Mouse (Mus musculus) embryonic facial prominence, embryonic 11.5 days (tissue): ENCODE data around the gene Pxk. TPM values are rescaled to one million over a fixed set of nuclear protein-coding genes. Genes with fewer than 3 reads are reported as not detected.

ENCODE experiments used
- ATAC-seq: fragments of 200-750 bp; cut with Nextera tagmentation; replicated peaks from 2 replicates; pipeline ENCODE4 v1.8.0; 2017; ENCODE audit warnings: low read depth; ENCODE audit not compliant: insufficient number of reproducible peaks, low FRiP score, low TSS enrichment
- DNase-seq: peaks from one replicate; pipeline ENCODE4 v3.0.0-alpha.2; 2015; ENCODE audit warnings: low spot score
- H3K27ac ChIP-seq: fragments of 300-500 bp; sonication (generic); replicated peaks from 2 replicates; pipeline ENCODE4 v1.5.1; 2014; ENCODE audit warnings: mild to moderate bottlenecking, low read depth, low read length, control low read depth
- H3K27me3 ChIP-seq: fragments of 300-500 bp; sonication (generic); 2 replicates; pipeline ENCODE4 v1.6.1; 2014; ENCODE audit warnings: mild to moderate bottlenecking, low read length, moderate library complexity, mixed read lengths; ENCODE audit not compliant: control insufficient read depth, insufficient read depth
- H3K36me3 ChIP-seq: fragments of 300-500 bp; sonication (generic); replicated peaks from 2 replicates; pipeline ENCODE4 v1.6.1; 2014; ENCODE audit warnings: low read depth, mild to moderate bottlenecking, low read length, moderate library complexity, mixed read lengths; ENCODE audit not compliant: control insufficient read depth, insufficient read depth
- H3K4me1 ChIP-seq: fragments of 300-500 bp; sonication (generic); 2 replicates; pipeline ENCODE4 v1.6.1; 2014; ENCODE audit warnings: low read length, mixed read lengths; ENCODE audit not compliant: control insufficient read depth, insufficient read depth
- H3K4me2 ChIP-seq: fragments of 300-500 bp; sonication (generic); 2 replicates; pipeline ENCODE4 v1.6.1; 2014; ENCODE audit warnings: low read depth, mild to moderate bottlenecking, control low read depth, low read length, moderate library complexity
- H3K4me3 ChIP-seq: fragments of 300-500 bp; sonication (generic); 2 replicates; pipeline ENCODE4 v1.5.1; 2014; ENCODE audit warnings: low read depth, low read length, control low read depth
- H3K9ac ChIP-seq: fragments of 300-500 bp; sonication (generic); replicated peaks from 2 replicates; pipeline ENCODE4 v1.6.1; 2014; ENCODE audit warnings: mild to moderate bottlenecking, control low read depth, low read length
- H3K9me3 ChIP-seq: fragments of 300-500 bp; sonication (generic); replicated peaks from 2 replicates; pipeline ENCODE4 v1.6.1; 2016; ENCODE audit warnings: mild to moderate bottlenecking, low read length, inconsistent platforms, mixed read lengths; ENCODE audit not compliant: control insufficient read depth
- WGBS: fragments of 180-500 bp; shearing (Covaris S2); extraction: QIAGEN DNeasy Blood & Tissue Kit; methylation state at CpG from one replicate; pipeline ENCODE4 v1.1.7; 2014; 5-methylcytosine and 5-hydroxymethylcytosine counted together
- polyA plus RNA-seq: library from polyadenylated mRNA; unstranded; fragments of >200 nt; fragmentation: Nextera tagmentation; extraction: Ambion mirVana; gene quantifications from 2 replicates; pipeline ENCODE4 v1.2.1, GENCODE M21; 2014

Gene Pxk
- polyA plus RNA-seq, 1 experiment from 2014 or later: 23.4 TPM

GRCm38 (mm10) chr14:8108976-8109375 is 11.0 kb downstream of the Pxk start:
- Histone ChIP-seq H3K27me3 (no peaks in the 10 kb centered on the region), H3K4me2 (no peak overlapping the region), H3K4me1 (no peaks in the 10 kb centered on the region), H3K9me3 (no peaks in the 10 kb centered on the region), H3K27ac (no peak overlapping the region), H3K36me3 (no peaks in the 10 kb centered on the region), H3K9ac (no peak overlapping the region), H3K4me3 (no peak overlapping the region)
- ATAC-seq (no peak), DNase-seq (no peak)
- WGBS: 91% methylated on average over 1 of the region's 1 CpGs

GRCm38 (mm10) chr14:8111545-8111944 is 13.5 kb downstream of the Pxk start:
- H3K9ac ChIP-seq: no peak overlapping the region

GRCm38 (mm10) chr14:8112036-8112435 is 14.0 kb downstream of the Pxk start:
- ATAC-seq (no peak), DNase-seq (no peak)
- WGBS: 84% methylated on average over 8 of the region's 8 CpGs
- Histone ChIP-seq H3K9ac (no peak overlapping the region), H3K4me2 (no peak overlapping the region), H3K27me3 (no peaks in the 10 kb centered on the region), H3K4me3 (no peak overlapping the region), H3K36me3 (no peaks in the 10 kb centered on the region), H3K27ac (no peak overlapping the region), H3K9me3 (no peaks in the 10 kb centered on the region), H3K4me1 (no peaks in the 10 kb centered on the region)

More at GRCm38 (mm10) chr14:8111545-8111944, 13.5 kb downstream of the Pxk start:
- no peak for DNase-seq
- no peak overlapping the region for H3K4me2 ChIP-seq
- no peaks in the 10 kb centered on the region for H3K36me3 ChIP-seq
- H3K27me3 ChIP-seq: no peaks in the 10 kb centered on the region
- ATAC-seq: no peak
- WGBS: 85% methylated on average over 6 of the region's 6 CpGs
- H3K27ac ChIP-seq: no peak overlapping the region
- H3K9me3 ChIP-seq: no peaks in the 10 kb centered on the region
- H3K4me1 ChIP-seq: no peaks in the 10 kb centered on the region
- H3K4me3 ChIP-seq: no peak overlapping the region

- 92% methylated on average over 2 of the region's 2 CpGs for WGBS
- Histone ChIP-seq H3K9ac (no peak overlapping the region), H3K9me3 (no peaks in the 10 kb centered on the region), H3K27me3 (no peaks in the 10 kb centered on the region), H3K36me3 (no peaks in the 10 kb centered on the region), H3K27ac (no peak overlapping the region), H3K4me1 (no peaks in the 10 kb centered on the region), H3K4me3 (no peak overlapping the region), H3K4me2 (no peak overlapping the region)
- no peak for ATAC-seq
- DNase-seq: no peak
Measured at GRCm38 (mm10) chr14:8113616-8114015, 15.6 kb downstream of the Pxk start.

- H3K9ac ChIP-seq: no peak overlapping the region
- ATAC-seq (no peak), DNase-seq (no peak)
- no peak overlapping the region for H3K27ac ChIP-seq
- no peak overlapping the region for H3K4me3 ChIP-seq
- H3K9me3 ChIP-seq: no peaks in the 10 kb centered on the region
- no peaks in the 10 kb centered on the region for H3K36me3 ChIP-seq
- H3K27me3 ChIP-seq: no peaks in the 10 kb centered on the region
- H3K4me2 ChIP-seq: no peak overlapping the region
- H3K4me1 ChIP-seq: no peaks in the 10 kb centered on the region
- WGBS: 54% methylated on average over 3 of the region's 3 CpGs
Measured at GRCm38 (mm10) chr14:8114306-8114705, 16.3 kb downstream of the Pxk start.

- no peaks in the 10 kb centered on the region for H3K36me3 ChIP-seq
- no peak overlapping the region for H3K27ac ChIP-seq
- no peaks in the 10 kb centered on the region for H3K4me1 ChIP-seq
- ATAC-seq (no peak), DNase-seq (no peak)
- H3K9me3 ChIP-seq: no peaks in the 10 kb centered on the region
- no peak overlapping the region for H3K9ac ChIP-seq
- no peak overlapping the region for H3K4me2 ChIP-seq
- H3K27me3 ChIP-seq: no peaks in the 10 kb centered on the region
- no peak overlapping the region for H3K4me3 ChIP-seq
- WGBS: 70% methylated on average over 1 of the region's 1 CpGs
Measured at GRCm38 (mm10) chr14:8114756-8115155, 16.7 kb downstream of the Pxk start.

- Histone ChIP-seq H3K4me1 (no peaks in the 10 kb centered on the region), H3K27ac (no peak overlapping the region), H3K4me2 (no peak overlapping the region), H3K9ac (no peak overlapping the region), H3K4me3 (no peak overlapping the region), H3K9me3 (no peaks in the 10 kb centered on the region), H3K36me3 (no peaks in the 10 kb centered on the region), H3K27me3 (no peaks in the 10 kb centered on the region)
- ATAC-seq: no peak
- WGBS: 89% methylated on average over 4 of the region's 4 CpGs
- DNase-seq: no peak
Measured at GRCm38 (mm10) chr14:8115772-8116171, 17.8 kb downstream of the Pxk start.

GRCm38 (mm10) chr14:8117371-8117770 is 19.4 kb downstream of the Pxk start:
- H3K36me3 ChIP-seq: no peaks in the 10 kb centered on the region
- no peak overlapping the region for H3K4me2 ChIP-seq
- no peak for DNase-seq
- no peak for ATAC-seq
- no peak overlapping the region for H3K27ac ChIP-seq
- no peak overlapping the region for H3K9ac ChIP-seq
- no peaks in the 10 kb centered on the region for H3K9me3 ChIP-seq
- no peaks in the 10 kb centered on the region for H3K4me1 ChIP-seq
- H3K4me3 ChIP-seq: no peak overlapping the region
- no peaks in the 10 kb centered on the region for H3K27me3 ChIP-seq
- WGBS: 86% methylated on average over 2 of the region's 2 CpGs
